Mouse (Mus musculus) kidney, embryonic 14.5 days (tissue): ENCODE measurements around the gene Depdc5. TPM values are rescaled to one million over a fixed set of nuclear protein-coding genes. Genes with fewer than 3 reads are reported as not detected.
A peak's percentile ranks its signal among the peaks of the same experiment; 100 is the strongest.
"Not testable (repeated sequence)": the region's sequence is repeated elsewhere in the genome, so short reads cannot be mapped to it uniquely, and the experiment has no call there.

Experiments used
- ATAC-seq: fragments of 200-750 bp; cut with Nextera tagmentation; 2 replicates; pipeline ENCODE4 v1.8.0; 2017; ENCODE audit warnings: moderate number of reproducible peaks, mild to moderate bottlenecking, moderate TSS enrichment, moderate library complexity; ENCODE audit not compliant: low FRiP score, low TSS enrichment
- H3K27ac ChIP-seq: fragments of 300-500 bp; sonication (generic); 2 replicates; pipeline ENCODE4 v1.5.1; 2014; ENCODE audit warnings: low read depth, mild to moderate bottlenecking, low read length, moderate library complexity, mixed read lengths
- H3K27me3 ChIP-seq: fragments of 300-500 bp; sonication (generic); 2 replicates; pipeline ENCODE4 v1.6.1; 2014; ENCODE audit warnings: mild to moderate bottlenecking, low read length; ENCODE audit not compliant: control insufficient read depth, insufficient read depth
- H3K36me3 ChIP-seq: fragments of 300-500 bp; sonication (generic); 2 replicates; pipeline ENCODE4 v1.6.1; 2014; ENCODE audit warnings: low read length, mixed read lengths; ENCODE audit not compliant: control insufficient read depth, insufficient read depth
- H3K4me1 ChIP-seq: fragments of 300-500 bp; sonication (generic); 2 replicates; pipeline ENCODE4 v1.6.1; 2014; ENCODE audit warnings: low read length, mixed read lengths; ENCODE audit not compliant: control insufficient read depth, insufficient read depth
- H3K4me2 ChIP-seq: fragments of 300-500 bp; sonication (generic); replicated peaks from 2 replicates; pipeline ENCODE4 v1.6.1; 2014; ENCODE audit warnings: low read depth, mild to moderate bottlenecking, low read length
- H3K4me3 ChIP-seq: fragments of 300-500 bp; sonication (generic); 2 replicates; pipeline ENCODE4 v1.5.1; 2014; ENCODE audit warnings: mild to moderate bottlenecking, low read length
- H3K9ac ChIP-seq: fragments of 300-500 bp; sonication (generic); 2 replicates; pipeline ENCODE4 v1.6.1; 2014; ENCODE audit warnings: low read depth, mild to moderate bottlenecking, low read length, moderate library complexity
- H3K9me3 ChIP-seq: fragments of 300-500 bp; sonication (generic); 2 replicates; pipeline ENCODE4 v1.6.1; 2016; ENCODE audit warnings: low read length; ENCODE audit not compliant: control insufficient read depth
- WGBS: fragments of 180-500 bp; shearing (Covaris S2); extraction: QIAGEN DNeasy Blood & Tissue Kit; methylation state at CpG from one replicate; pipeline ENCODE4 v1.1.7; 2014; 5-methylcytosine and 5-hydroxymethylcytosine counted together
- polyA plus RNA-seq: library from polyadenylated mRNA; unstranded; fragments of >200 nt; fragmentation: Nextera tagmentation; extraction: Ambion mirVana; gene quantifications from 2 replicates; pipeline ENCODE4 v1.2.1, GENCODE M21; 2014

The Depdc5 gene
- polyA plus RNA-seq, 1 experiment from 2014 or later = 19.8 TPM

- no peaks in the 10 kb centered on the region for H3K9me3 ChIP-seq
- WGBS = 95% methylated on average over 3 of the region's 3 CpGs
- H3K4me1 ChIP-seq = peaks cover 20% of the 10 kb centered on the region; the same call in 1 of the 2 replicates
- no peak overlapping the region for H3K9ac ChIP-seq
- peaks cover 13% of the 10 kb centered on the region; the same call in 1 of the 2 replicates for H3K36me3 ChIP-seq
- H3K4me2 ChIP-seq = no peak overlapping the region
- H3K27ac ChIP-seq = no peak overlapping the region
- no peaks in the 10 kb centered on the region for H3K27me3 ChIP-seq
- no peak for ATAC-seq
- no peak overlapping the region for H3K4me3 ChIP-seq
These were observed 14.3 kb upstream of the Depdc5 start for GRCm38 (mm10) chr5:32849178-32849577.

- H3K27me3 ChIP-seq, ATAC-seq, H3K27ac ChIP-seq, H3K9ac ChIP-seq, H3K9me3 ChIP-seq, H3K4me2 ChIP-seq, H3K4me3 ChIP-seq: not testable (repeated sequence)
- peaks cover 20% of the 10 kb centered on the region; the same call in 1 of the 2 replicates for H3K4me1 ChIP-seq
- peaks cover 13% of the 10 kb centered on the region; the same call in 1 of the 2 replicates for H3K36me3 ChIP-seq
- WGBS = 87% methylated on average over 3 of the region's 3 CpGs
These were observed 13.9 kb upstream of the Depdc5 start for GRCm38 (mm10) chr5:32849580-32849979.

- WGBS = 35% methylated on average over 6 of the region's 6 CpGs
These were observed 11.5 kb upstream of the Depdc5 start for GRCm38 (mm10) chr5:32852026-32852425.

GRCm38 (mm10) chr5:32853731-32854507 is 9.6 kb upstream of the Depdc5 start, which contains the start of gene Prr14l:
TSS of gene Prr14l (minus strand) at chr5:32854256.
- peak within 1 kb of the TSS; percentile 96 for H3K9ac ChIP-seq
- H3K9me3 ChIP-seq = no peaks in the 10 kb centered on the region
- no peaks in the 10 kb centered on the region for H3K27me3 ChIP-seq
- H3K27ac ChIP-seq = peak within 1 kb of the TSS; percentile 80
- H3K4me1 ChIP-seq = peaks cover 20% of the 10 kb centered on the region; the same call in 1 of the 2 replicates
- H3K4me2 ChIP-seq = peak within 1 kb of the TSS; percentile 71
- under 1% methylated on average over 51 of the region's 51 CpGs for WGBS
- ATAC-seq = peak; percentile 95
- H3K36me3 ChIP-seq = peaks cover 8% of the 10 kb centered on the region; the same call in 1 of the 2 replicates
- peak within 1 kb of the TSS; percentile 86 for H3K4me3 ChIP-seq

More at GRCm38 (mm10) chr5:32852026-32852425, 11.5 kb upstream of the Depdc5 start:
- no peak for ATAC-seq
- H3K4me3 ChIP-seq = peak overlapping the region; percentile 86; the same call in 1 of the 2 replicates
- no peaks in the 10 kb centered on the region for H3K9me3 ChIP-seq
- no peaks in the 10 kb centered on the region for H3K27me3 ChIP-seq
- peak overlapping the region; percentile 45; the same call in 1 of the 2 replicates for H3K9ac ChIP-seq
- peaks cover 20% of the 10 kb centered on the region; the same call in 1 of the 2 replicates for H3K4me1 ChIP-seq
- H3K4me2 ChIP-seq = peak overlapping the region; percentile 71
- peaks cover 8% of the 10 kb centered on the region; the same call in 1 of the 2 replicates for H3K36me3 ChIP-seq
- no peak overlapping the region for H3K27ac ChIP-seq

- peaks cover 20% of the 10 kb centered on the region; the same call in 1 of the 2 replicates for H3K4me1 ChIP-seq
- WGBS = 83% methylated on average over 4 of the region's 4 CpGs
- no peak for ATAC-seq
- H3K9ac ChIP-seq = no peak overlapping the region
- H3K9me3 ChIP-seq = no peaks in the 10 kb centered on the region
- H3K36me3 ChIP-seq = peaks cover 8% of the 10 kb centered on the region; the same call in 1 of the 2 replicates
- no peak overlapping the region for H3K4me2 ChIP-seq
- no peak overlapping the region; the same call in 1 of the 2 replicates for H3K27ac ChIP-seq
- H3K27me3 ChIP-seq = no peaks in the 10 kb centered on the region
- H3K4me3 ChIP-seq = no peak overlapping the region
These were observed 8.7 kb upstream of the Depdc5 start for GRCm38 (mm10) chr5:32854818-32855217.

DNA sequence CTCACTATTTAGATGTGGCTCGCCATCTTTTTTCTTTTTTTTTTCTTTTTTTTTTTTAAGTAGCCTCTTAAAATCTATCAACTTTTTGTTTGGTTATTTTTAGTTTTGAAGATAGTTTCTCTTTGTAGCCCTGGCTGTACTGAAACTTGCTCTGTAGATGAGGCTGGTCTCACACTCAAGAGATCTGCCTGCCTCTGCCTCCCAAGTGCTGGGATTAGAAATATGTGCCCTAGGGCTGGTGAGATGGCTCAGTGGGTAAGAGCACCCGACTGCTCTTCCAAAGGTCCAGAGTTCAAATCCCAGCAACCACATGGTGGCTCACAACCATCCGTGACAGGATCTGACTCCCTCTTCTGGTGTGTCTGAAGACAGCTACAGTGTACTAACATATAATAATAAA is 8.2 kb upstream of the Depdc5 start:
- not testable (repeated sequence) for H3K36me3 ChIP-seq, H3K4me3 ChIP-seq, H3K4me2 ChIP-seq, ATAC-seq, H3K9me3 ChIP-seq, H3K9ac ChIP-seq, H3K27me3 ChIP-seq, H3K27ac ChIP-seq
- H3K4me1 ChIP-seq = peaks cover 20% of the 10 kb centered on the region; the same call in 1 of the 2 replicates
- 92% methylated on average over 2 of the region's 3 CpGs for WGBS

DNA sequence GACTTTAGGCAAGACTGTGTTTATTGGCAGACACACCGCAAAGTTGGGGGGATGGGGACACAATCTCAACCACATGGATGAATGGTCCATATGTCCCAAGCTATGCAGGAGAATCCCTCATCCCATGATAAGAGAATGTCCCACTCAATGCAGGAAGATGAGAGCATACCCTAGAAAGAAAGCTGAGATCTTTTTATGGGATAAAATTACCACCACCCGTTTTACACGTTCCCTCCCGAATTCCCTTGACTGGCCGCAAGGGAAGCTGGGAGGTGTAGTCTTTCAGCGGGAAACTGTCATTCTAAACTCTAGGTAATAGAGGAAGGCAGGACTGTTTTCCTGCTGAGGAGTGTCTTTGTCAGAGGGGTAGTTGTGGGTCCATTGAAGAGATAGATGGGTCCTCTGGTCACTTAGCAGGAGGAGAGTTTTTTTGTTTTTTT is 5.7 kb upstream of the Depdc5 start:
- peak overlapping the region; percentile 46 for H3K4me2 ChIP-seq
- no peaks in the 10 kb centered on the region for H3K9me3 ChIP-seq
- peak overlapping the region; percentile 36 for H3K4me3 ChIP-seq
- no peaks in the 10 kb centered on the region for H3K27me3 ChIP-seq
- 2% methylated on average over 6 of the region's 6 CpGs for WGBS
- no peaks in the 10 kb centered on the region for H3K36me3 ChIP-seq
- H3K9ac ChIP-seq = peak overlapping the region; percentile 40; the same call in 1 of the 2 replicates
- peak overlapping the region; percentile 38; the same call in 1 of the 2 replicates for H3K27ac ChIP-seq
- H3K4me1 ChIP-seq = peaks cover 5% of the 10 kb centered on the region; the same call in 1 of the 2 replicates
- ATAC-seq = peak; percentile 18; the same call in 1 of the 2 replicates

- no peaks in the 10 kb centered on the region for H3K36me3 ChIP-seq
- H3K9ac ChIP-seq = no peak overlapping the region
- no peaks in the 10 kb centered on the region; the same call in 1 of the 2 replicates for H3K4me1 ChIP-seq
- H3K27ac ChIP-seq = no peak overlapping the region
- H3K4me3 ChIP-seq = no peak overlapping the region
- ATAC-seq = no peak
- no peaks in the 10 kb centered on the region for H3K9me3 ChIP-seq
- H3K4me2 ChIP-seq = no peak overlapping the region
- H3K27me3 ChIP-seq = no peaks in the 10 kb centered on the region
- 85% methylated on average over 1 of the region's 1 CpGs for WGBS
These were observed 2.4 kb upstream of the Depdc5 start for GRCm38 (mm10) chr5:32861082-32861481.
